Mouse (Mus musculus) Muller cell, postnatal 12 days (primary cell): Measurements from ENCODE around the gene Prrg4.
"Not testable (repeated sequence)": the region's sequence is repeated elsewhere in the genome, so short reads cannot be mapped to it uniquely, and the experiment has no call there.

ENCODE experiments used
- DNase-seq: peaks from one replicate; pipeline ENCODE4 v3.0.0-alpha.2; 2015; ENCODE audit errors: inconsistent ontology term

Prrg4 gene

GRCm38 (mm10) chr2:104841736-104842135 is 7.9 kb downstream of the Prrg4 start:
- no peak for DNase-seq

- DNase-seq, result no peak
These were observed 8.7 kb downstream of the Prrg4 start for GRCm38 (mm10) chr2:104840974-104841373.

- DNase-seq, result no peak
These were observed 17.2 kb downstream of the Prrg4 start for GRCm38 (mm10) chr2:104832486-104832885.

- DNase-seq, result no peak
These were observed 23.5 kb downstream of the Prrg4 start for GRCm38 (mm10) chr2:104826191-104826590.

- not testable (repeated sequence) for DNase-seq
These were observed 30.9 kb downstream of the Prrg4 start for GRCm38 (mm10) chr2:104818763-104819162.

GRCm38 (mm10) chr2:104817555-104818330 is 31.9 kb downstream of the Prrg4 start:
- DNase-seq, result peak; percentile 7

GRCm38 (mm10) chr2:104816866-104817439 is 32.7 kb downstream of the Prrg4 start:
- DNase-seq, result peak; percentile 97

GRCm38 (mm10) chr2:104816371-104816827 is 33.3 kb downstream of the Prrg4 start, which contains the start of gene Qser1:
Qser1 (minus strand) TSS chr2:104816760.
- no peak for DNase-seq

GRCm38 (mm10) chr2:104815561-104816370 is 33.9 kb downstream of the Prrg4 start:
- peak; percentile 42 for DNase-seq

GRCm38 (mm10) chr2:104814181-104814951 is 35.3 kb downstream of the Prrg4 start:
- peak; percentile 0 for DNase-seq

GRCm38 (mm10) chr2:104805435-104805834 is 44.2 kb downstream of the Prrg4 start:
- DNase-seq, result no peak
